Mouse (Mus musculus): ENCODE measurements around the gene Noc3l. TPM values are rescaled to one million over a fixed set of nuclear protein-coding genes. Genes with fewer than 3 reads are reported as not detected.

Gene Noc3l
- polyA plus RNA-seq, 1 experiment from 2014 or later, result 5.5 TPM

GRCm38 (mm10) chr19:38798801-38799200 is 20.2 kb downstream of the Noc3l start:
- Histone ChIP-seq H3K4me3 (no peak overlapping the region), H3K4me1 (replicated peaks) (no peaks in the 10 kb centered on the region), H3K36me3 (peaks cover 90% of the 10 kb centered on the region), H3K4me2 (no peak overlapping the region), H3K27me3 (no peaks in the 10 kb centered on the region), H3K9me3 (no peaks in the 10 kb centered on the region), H3K27ac (replicated peaks) (no peak overlapping the region), H3K9ac (no peak overlapping the region)
- 95% methylated on average over 6 of the region's 6 CpGs for WGBS
- ATAC-seq (ENCODE audit: low read depth), result no peak

- Histone ChIP-seq H3K4me3 (no peak overlapping the region), H3K27ac (replicated peaks) (no peak overlapping the region), H3K9me3 (no peaks in the 10 kb centered on the region), H3K27me3 (no peaks in the 10 kb centered on the region), H3K36me3 (peaks cover 90% of the 10 kb centered on the region), H3K4me1 (replicated peaks) (no peaks in the 10 kb centered on the region), H3K9ac (no peak overlapping the region), H3K4me2 (no peak overlapping the region)
- ATAC-seq (ENCODE audit: low read depth), result no peak
- WGBS, result 95% methylated on average over 1 of the region's 1 CpGs
Measured at GRCm38 (mm10) chr19:38798291-38798690, 20.7 kb downstream of the Noc3l start.

- H3K27me3 ChIP-seq, result no peaks in the 10 kb centered on the region
- 80% methylated on average over 5 of the region's 5 CpGs for WGBS
- H3K36me3 ChIP-seq, result peaks cover 89% of the 10 kb centered on the region
- no peak overlapping the region for H3K4me3 ChIP-seq
- H3K27ac ChIP-seq (replicated peaks), result no peak overlapping the region
- no peak for ATAC-seq (ENCODE audit: low read depth)
- H3K4me1 ChIP-seq (replicated peaks), result no peaks in the 10 kb centered on the region
- H3K4me2 ChIP-seq, result no peak overlapping the region
- H3K9ac ChIP-seq, result no peak overlapping the region
- no peaks in the 10 kb centered on the region for H3K9me3 ChIP-seq
Measured at GRCm38 (mm10) chr19:38796546-38796945, 22.5 kb downstream of the Noc3l start.

- no peaks in the 10 kb centered on the region for H3K27me3 ChIP-seq
- ATAC-seq (ENCODE audit: low read depth), result no peak
- H3K9ac ChIP-seq, result no peak overlapping the region
- no peaks in the 10 kb centered on the region for H3K9me3 ChIP-seq
- no peaks in the 10 kb centered on the region for H3K4me1 ChIP-seq (replicated peaks)
- H3K4me2 ChIP-seq, result no peak overlapping the region
- WGBS, result 93% methylated on average over 7 of the region's 7 CpGs
- H3K36me3 ChIP-seq, result peaks cover 94% of the 10 kb centered on the region
- H3K27ac ChIP-seq (replicated peaks), result no peak overlapping the region
- no peak overlapping the region for H3K4me3 ChIP-seq
Measured at GRCm38 (mm10) chr19:38793563-38794045, 25.4 kb downstream of the Noc3l start.

- Histone ChIP-seq H3K9me3 (no peaks in the 10 kb centered on the region), H3K9ac (no peak overlapping the region), H3K4me2 (no peak overlapping the region), H3K4me1 (replicated peaks) (no peaks in the 10 kb centered on the region), H3K4me3 (no peak overlapping the region), H3K27me3 (no peaks in the 10 kb centered on the region), H3K27ac (replicated peaks) (no peak overlapping the region), H3K36me3 (peaks cover 62% of the 10 kb centered on the region)
- 92% methylated on average over 6 of the region's 6 CpGs for WGBS
- no peak for ATAC-seq (ENCODE audit: low read depth)
Measured at GRCm38 (mm10) chr19:38787756-38788155, 31.3 kb downstream of the Noc3l start.

- Histone ChIP-seq H3K9ac (no peak overlapping the region), H3K4me3 (no peak overlapping the region), H3K27me3 (no peaks in the 10 kb centered on the region), H3K4me1 (replicated peaks) (no peaks in the 10 kb centered on the region), H3K9me3 (no peaks in the 10 kb centered on the region), H3K36me3 (peaks cover 21% of the 10 kb centered on the region), H3K27ac (replicated peaks) (no peak overlapping the region), H3K4me2 (no peak overlapping the region)
- WGBS, result 89% methylated on average over 9 of the region's 9 CpGs
- ATAC-seq (ENCODE audit: low read depth), result no peak
Measured at GRCm38 (mm10) chr19:38783542-38783941, 35.5 kb downstream of the Noc3l start.

- H3K27me3 ChIP-seq, result no peaks in the 10 kb centered on the region
- H3K36me3 ChIP-seq, result no peaks in the 10 kb centered on the region
- no peaks in the 10 kb centered on the region for H3K9me3 ChIP-seq
- ATAC-seq (ENCODE audit: low read depth), result no peak
- no peak overlapping the region for H3K4me2 ChIP-seq
- no peak overlapping the region for H3K9ac ChIP-seq
- no peaks in the 10 kb centered on the region for H3K4me1 ChIP-seq (replicated peaks)
- 77% methylated on average over 2 of the region's 2 CpGs for WGBS
- H3K27ac ChIP-seq (replicated peaks), result no peak overlapping the region
- H3K4me3 ChIP-seq, result no peak overlapping the region
Measured at GRCm38 (mm10) chr19:38778805-38779204, 40.2 kb downstream of the Noc3l start.

GRCm38 (mm10) chr19:38775548-38775947 is 43.5 kb downstream of the Noc3l start:
- Histone ChIP-seq H3K36me3 (no peaks in the 10 kb centered on the region), H3K27ac (replicated peaks) (no peak overlapping the region), H3K9me3 (no peaks in the 10 kb centered on the region), H3K4me3 (no peak overlapping the region), H3K9ac (no peak overlapping the region), H3K4me1 (replicated peaks) (no peaks in the 10 kb centered on the region), H3K27me3 (no peaks in the 10 kb centered on the region), H3K4me2 (no peak overlapping the region)
- no peak for ATAC-seq (ENCODE audit: low read depth)
- 61% methylated on average over 4 of the region's 4 CpGs for WGBS

- H3K9ac ChIP-seq, result no peak overlapping the region
- WGBS, result 89% methylated on average over 2 of the region's 2 CpGs
- no peak overlapping the region for H3K4me2 ChIP-seq
- H3K4me3 ChIP-seq, result no peak overlapping the region
- no peaks in the 10 kb centered on the region for H3K27me3 ChIP-seq
- no peaks in the 10 kb centered on the region for H3K9me3 ChIP-seq
- ATAC-seq (ENCODE audit: low read depth), result no peak
- 0 out of 2 replicates have a peak, but pooled peaks cover 14% of the 10 kb centered on the region for H3K36me3 ChIP-seq
- H3K27ac ChIP-seq (replicated peaks), result no peak overlapping the region
- H3K4me1 ChIP-seq (replicated peaks), result no peaks in the 10 kb centered on the region
Measured at GRCm38 (mm10) chr19:38766306-38766705, 52.7 kb downstream of the Noc3l start.

- no peaks in the 10 kb centered on the region for H3K27me3 ChIP-seq
- 87% methylated on average over 3 of the region's 3 CpGs for WGBS
Measured at GRCm38 (mm10) chr19:38760441-38760840, 58.6 kb downstream of the Noc3l start.

GRCm38 (mm10) chr19:38758685-38759472 is 60.2 kb downstream of the Noc3l start:
- no peaks in the 10 kb centered on the region for H3K27me3 ChIP-seq
- 60% methylated on average over 7 of the region's 7 CpGs for WGBS

More at GRCm38 (mm10) chr19:38760441-38760840, 58.6 kb downstream of the Noc3l start:
- no peaks in the 10 kb centered on the region for H3K9me3 ChIP-seq
- no peaks in the 10 kb centered on the region for H3K36me3 ChIP-seq
- no peak overlapping the region for H3K4me2 ChIP-seq
- no peak overlapping the region for H3K4me3 ChIP-seq
- H3K9ac ChIP-seq, result no peak overlapping the region
- no peak for ATAC-seq (ENCODE audit: low read depth)
- H3K4me1 ChIP-seq (replicated peaks), result no peaks in the 10 kb centered on the region
- no peak overlapping the region for H3K27ac ChIP-seq (replicated peaks)

GRCm38 (mm10) chr19:38758056-38758455 is 61.0 kb downstream of the Noc3l start:
- Histone ChIP-seq H3K9me3 (no peaks in the 10 kb centered on the region), H3K36me3 (no peaks in the 10 kb centered on the region), H3K27ac (replicated peaks) (no peak overlapping the region), H3K4me1 (replicated peaks) (no peaks in the 10 kb centered on the region), H3K4me2 (no peak overlapping the region), H3K4me3 (no peak overlapping the region), H3K27me3 (no peaks in the 10 kb centered on the region), H3K9ac (no peak overlapping the region)
- no peak for ATAC-seq (ENCODE audit: low read depth)
- 66% methylated on average over 5 of the region's 5 CpGs for WGBS

More at GRCm38 (mm10) chr19:38758685-38759472, 60.2 kb downstream of the Noc3l start:
- H3K4me2 ChIP-seq, result no peak overlapping the region
- H3K4me1 ChIP-seq (replicated peaks), result no peaks in the 10 kb centered on the region
- H3K4me3 ChIP-seq, result no peak overlapping the region
- no peaks in the 10 kb centered on the region for H3K9me3 ChIP-seq
- no peak overlapping the region; the same call in 1 of the 2 replicates for H3K27ac ChIP-seq (replicated peaks)
- H3K9ac ChIP-seq, result no peak overlapping the region
- ATAC-seq (ENCODE audit: low read depth), result no peak
- no peaks in the 10 kb centered on the region for H3K36me3 ChIP-seq

GRCm38 (mm10) chr19:38757161-38757560 is 61.9 kb downstream of the Noc3l start:
- Histone ChIP-seq H3K27ac (replicated peaks) (no peak overlapping the region), H3K27me3 (no peaks in the 10 kb centered on the region), H3K9ac (no peak overlapping the region), H3K9me3 (no peaks in the 10 kb centered on the region), H3K4me3 (no peak overlapping the region), H3K4me2 (no peak overlapping the region), H3K36me3 (no peaks in the 10 kb centered on the region), H3K4me1 (replicated peaks) (no peaks in the 10 kb centered on the region)
- WGBS, result 92% methylated on average over 3 of the region's 3 CpGs
- no peak for ATAC-seq (ENCODE audit: low read depth)
